Mouse (Mus musculus) lung, postnatal 0 days (tissue): ENCODE data around the gene Sumo2. TPM values are rescaled to one million over a fixed set of nuclear protein-coding genes. Genes with fewer than 3 reads are reported as not detected.
A peak's percentile ranks its signal among the peaks of the same experiment; 100 is the strongest.

Experiments used
- ATAC-seq: fragments of 200-750 bp; cut with Nextera tagmentation; 2 replicates; pipeline ENCODE4 v1.8.0; 2017; ENCODE audit warnings: moderate library complexity
- DNase-seq: peaks from one replicate; pipeline ENCODE4 v3.0.0-alpha.2; 2016; ENCODE audit warnings: low spot score
- H3K27ac ChIP-seq: fragments of 300-500 bp; sonication (generic); 2 replicates; pipeline ENCODE4 v1.5.1; 2014; ENCODE audit warnings: antibody characterized with exemption, mild to moderate bottlenecking, low read length, mixed read lengths
- H3K27me3 ChIP-seq: fragments of 300-500 bp; sonication (generic); replicated peaks from 2 replicates; pipeline ENCODE4 v1.6.1; 2014; ENCODE audit warnings: low read length, mixed read lengths; ENCODE audit not compliant: insufficient read depth
- H3K36me3 ChIP-seq: fragments of 300-500 bp; sonication (generic); 2 replicates; pipeline ENCODE4 v1.6.1; 2014; ENCODE audit warnings: low read length, mixed read lengths; ENCODE audit not compliant: insufficient read depth
- H3K4me1 ChIP-seq: fragments of 300-500 bp; sonication (generic); 2 replicates; pipeline ENCODE4 v1.6.1; 2014; ENCODE audit warnings: antibody characterized with exemption, low read depth, low read length, mixed read lengths; ENCODE audit not compliant: insufficient read depth
- H3K4me2 ChIP-seq: fragments of 300-500 bp; sonication (generic); replicated peaks from 2 replicates; pipeline ENCODE4 v1.6.1; 2014; ENCODE audit warnings: low read depth, mild to moderate bottlenecking, low read length, moderate library complexity, mixed read lengths
- H3K4me3 ChIP-seq: fragments of 300-500 bp; sonication (generic); 2 replicates; pipeline ENCODE4 v1.5.1; 2014; ENCODE audit warnings: low read depth, low read length
- H3K9ac ChIP-seq: fragments of 300-500 bp; sonication (generic); replicated peaks from 2 replicates; pipeline ENCODE4 v1.6.1; 2014; ENCODE audit warnings: low read depth, mild to moderate bottlenecking
- H3K9me3 ChIP-seq: fragments of 300-500 bp; sonication (generic); 2 replicates; pipeline ENCODE4 v1.6.1; 2016; ENCODE audit warnings: low read length, mixed read lengths
- CTCF ChIP-seq: IDR thresholded peaks from 2 replicates; pipeline ENCODE4 v1.5.1; 2016; ENCODE audit warnings: antibody characterized with exemption, mild to moderate bottlenecking
- EP300 ChIP-seq: IDR thresholded peaks from 2 replicates; pipeline ENCODE4 v1.6.1; 2016; ENCODE audit warnings: antibody characterized with exemption, mild to moderate bottlenecking, control low read depth
- WGBS: fragments of 180-500 bp; shearing (Covaris S2); extraction: QIAGEN DNeasy Blood & Tissue Kit; methylation state at CpG from one replicate; pipeline ENCODE4 v1.1.7; 2014; 5-methylcytosine and 5-hydroxymethylcytosine counted together
- polyA plus RNA-seq: library from polyadenylated mRNA; unstranded; fragments of >200 nt; fragmentation: Nextera tagmentation; extraction: Ambion mirVana; gene quantifications from 2 replicates; pipeline ENCODE4 v1.2.1, GENCODE M21; 2015

Sumo2 gene
- polyA plus RNA-seq, 1 experiment from 2014 or later: 546 TPM

GRCm38 (mm10) chr11:115521080-115521479, 15.0 kb downstream of the Sumo2 start:
- DNase-seq: no peak
- WGBS: 91% methylated on average over 4 of the region's 4 CpGs
- Histone ChIP-seq H3K9me3 (no peaks in the 10 kb centered on the region), H3K4me1 (no peaks in the 10 kb centered on the region), H3K27ac (no peak overlapping the region), H3K4me2 (no peak overlapping the region), H3K27me3 (no peaks in the 10 kb centered on the region), H3K9ac (no peak overlapping the region), H3K36me3 (peaks cover 7% of the 10 kb centered on the region), H3K4me3 (no peak overlapping the region)
- no peak for ATAC-seq
- TF ChIP-seq CTCF (no peak), EP300 (no peak)

GRCm38 (mm10) chr11:115520218-115520617, 15.9 kb downstream of the Sumo2 start:
- Histone ChIP-seq H3K27ac (no peak overlapping the region), H3K36me3 (peaks cover 4% of the 10 kb centered on the region), H3K4me3 (no peak overlapping the region), H3K27me3 (no peaks in the 10 kb centered on the region), H3K4me2 (no peak overlapping the region), H3K4me1 (no peaks in the 10 kb centered on the region), H3K9me3 (no peaks in the 10 kb centered on the region), H3K9ac (no peak overlapping the region)
- no peak for ATAC-seq
- 86% methylated on average over 2 of the region's 2 CpGs for WGBS
- DNase-seq: no peak
- no peak for TF ChIP-seq EP300
- TF ChIP-seq CTCF: no peak

GRCm38 (mm10) chr11:115519581-115519980, 16.5 kb downstream of the Sumo2 start:
- TF ChIP-seq EP300 (no peak), CTCF (no peak)
- 81% methylated on average over 3 of the region's 3 CpGs for WGBS
- DNase-seq: no peak
- no peak overlapping the region for H3K27ac ChIP-seq
- no peaks in the 10 kb centered on the region for H3K27me3 ChIP-seq
- H3K4me2 ChIP-seq: no peak overlapping the region
- no peak overlapping the region for H3K9ac ChIP-seq
- ATAC-seq: no peak
- H3K36me3 ChIP-seq: peaks cover 4% of the 10 kb centered on the region
- no peaks in the 10 kb centered on the region for H3K9me3 ChIP-seq
- H3K4me3 ChIP-seq: no peak overlapping the region
- no peaks in the 10 kb centered on the region for H3K4me1 ChIP-seq

DNA sequence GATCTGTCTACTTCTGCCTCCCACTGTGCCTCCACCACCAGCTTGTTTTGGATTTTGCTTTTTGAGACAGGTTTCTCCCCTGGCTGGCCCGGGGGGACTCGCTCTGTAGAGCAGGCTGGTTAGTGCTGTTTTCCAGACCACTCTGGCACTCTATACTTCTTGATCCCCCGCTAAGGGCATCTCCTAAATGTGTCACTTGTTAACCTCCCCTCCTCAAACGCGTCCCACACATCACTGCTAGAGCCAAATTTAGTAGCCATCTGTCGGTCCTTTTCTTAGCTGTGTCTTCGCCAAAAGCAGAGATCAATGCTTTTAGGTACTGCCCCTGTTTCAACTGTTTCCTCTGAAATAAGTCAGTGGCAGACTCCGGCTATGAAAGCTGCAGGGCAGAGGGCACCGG, 17.4 kb downstream of the Sumo2 start:
- WGBS: 68% methylated on average over 9 of the region's 9 CpGs
- TF ChIP-seq CTCF (no peak), EP300 (no peak)
- no peaks in the 10 kb centered on the region for H3K27me3 ChIP-seq
- H3K4me2 ChIP-seq: no peak overlapping the region
- H3K9me3 ChIP-seq: no peaks in the 10 kb centered on the region
- H3K4me1 ChIP-seq: no peaks in the 10 kb centered on the region
- H3K36me3 ChIP-seq: peaks cover 4% of the 10 kb centered on the region
- no peak for ATAC-seq
- no peak for DNase-seq
- H3K27ac ChIP-seq: no peak overlapping the region
- H3K9ac ChIP-seq: no peak overlapping the region
- H3K4me3 ChIP-seq: no peak overlapping the region

DNA sequence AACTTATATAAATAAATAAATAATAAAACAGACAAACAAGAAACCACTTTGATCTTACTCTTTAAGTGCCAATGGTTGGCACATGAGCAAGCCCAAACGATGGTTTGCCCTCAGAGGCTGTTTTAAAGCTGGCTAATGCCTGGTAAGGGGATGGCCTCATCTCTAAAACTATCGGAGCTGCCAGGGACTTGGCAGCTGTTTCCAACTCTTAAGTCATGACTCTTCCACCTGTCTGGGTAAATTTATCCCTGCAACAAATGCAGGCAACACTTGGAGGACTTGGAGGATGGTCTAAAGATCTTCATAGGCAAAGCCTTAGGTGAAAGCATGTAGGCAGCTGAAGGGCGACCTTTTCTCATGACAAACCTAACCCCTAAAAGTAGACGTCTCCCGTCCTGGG, 19.1 kb downstream of the Sumo2 start:
- TF ChIP-seq CTCF (no peak), EP300 (no peak)
- Histone ChIP-seq H3K4me2 (no peak overlapping the region), H3K9ac (no peak overlapping the region), H3K4me1 (peaks cover 14% of the 10 kb centered on the region), H3K27ac (no peak overlapping the region), H3K27me3 (no peaks in the 10 kb centered on the region), H3K36me3 (peaks cover 4% of the 10 kb centered on the region; the same call in 1 of the 2 replicates), H3K4me3 (no peak overlapping the region), H3K9me3 (no peaks in the 10 kb centered on the region)
- ATAC-seq (no peak), DNase-seq (no peak)
- WGBS: 79% methylated on average over 5 of the region's 5 CpGs

DNA sequence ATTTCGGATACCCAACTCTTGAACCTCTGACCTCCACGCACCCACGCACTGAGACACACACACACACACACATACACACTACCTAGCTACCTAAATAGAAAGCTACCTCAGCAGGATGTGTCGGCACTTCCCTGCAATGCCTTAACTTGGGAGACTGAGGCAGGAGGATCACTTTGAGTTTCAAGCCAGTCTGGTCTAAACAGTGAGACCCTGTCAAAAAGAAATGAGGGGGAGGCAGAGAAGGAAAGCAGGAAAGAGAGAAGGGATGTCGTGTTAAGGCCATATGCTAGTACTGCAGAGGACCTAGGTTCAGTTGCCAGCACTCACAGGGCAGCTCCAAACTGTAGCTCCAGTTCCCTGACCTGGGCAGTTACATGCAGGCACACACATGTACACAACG, 21.1 kb downstream of the Sumo2 start:
- H3K36me3 ChIP-seq: no peaks in the 10 kb centered on the region
- DNase-seq (no peak), ATAC-seq (no peak)
- H3K9me3 ChIP-seq: no peaks in the 10 kb centered on the region
- 57% methylated on average over 6 of the region's 6 CpGs for WGBS
- H3K4me3 ChIP-seq: no peak overlapping the region
- no peaks in the 10 kb centered on the region for H3K27me3 ChIP-seq
- H3K9ac ChIP-seq: no peak overlapping the region
- H3K4me2 ChIP-seq: no peak overlapping the region
- no peak overlapping the region for H3K27ac ChIP-seq
- peaks cover 18% of the 10 kb centered on the region for H3K4me1 ChIP-seq
- TF ChIP-seq EP300 (no peak), CTCF (no peak)

GRCm38 (mm10) chr11:115514238-115514663, 21.8 kb downstream of the Sumo2 start, which contains the start of gene Jpt1:
TSS of gene Jpt1 (minus strand) at chr11:115514387.
- Histone ChIP-seq H3K9ac (peak within 1 kb of the TSS; percentile 82), H3K4me1 (peaks cover 18% of the 10 kb centered on the region), H3K4me3 (peak within 1 kb of the TSS; percentile 90), H3K36me3 (no peaks in the 10 kb centered on the region), H3K27me3 (no peaks in the 10 kb centered on the region), H3K9me3 (no peaks in the 10 kb centered on the region), H3K27ac (peak within 1 kb of the TSS; percentile 88), H3K4me2 (peak within 1 kb of the TSS; percentile 96)
- DNase-seq (peak; percentile 99), ATAC-seq (peak; percentile 98)
- no peak; the same call in 1 of the 2 replicates for TF ChIP-seq CTCF
- TF ChIP-seq EP300: peak; percentile 74
- under 1% methylated on average over 24 of the region's 24 CpGs for WGBS
